Mouse (Mus musculus) liver, embryonic 16.5 days (tissue): ENCODE results near the gene Mrpl12. TPM values are rescaled to one million over a fixed set of nuclear protein-coding genes. Genes with fewer than 3 reads are reported as not detected.

Experiments used
- ATAC-seq: fragments of 200-750 bp; cut with Nextera tagmentation; 2 replicates; pipeline ENCODE4 v1.8.0; 2017; ENCODE audit warnings: low read depth, mild to moderate bottlenecking, moderate number of reproducible peaks, moderate library complexity
- H3K27ac ChIP-seq: fragments of 300-500 bp; sonication (generic); 2 replicates; pipeline ENCODE4 v1.5.1; 2014; ENCODE audit warnings: mild to moderate bottlenecking, low read length
- H3K27me3 ChIP-seq: fragments of 300-500 bp; sonication (generic); 2 replicates; pipeline ENCODE4 v1.6.1; 2014; ENCODE audit warnings: low read depth, low read length, mixed read lengths; ENCODE audit not compliant: control insufficient read depth, insufficient read depth
- H3K36me3 ChIP-seq: fragments of 300-500 bp; sonication (generic); 2 replicates; pipeline ENCODE4 v1.6.1; 2014; ENCODE audit warnings: mild to moderate bottlenecking; ENCODE audit not compliant: control insufficient read depth, insufficient read depth
- H3K4me1 ChIP-seq: fragments of 300-500 bp; sonication (generic); 2 replicates; pipeline ENCODE4 v1.6.1; 2014; ENCODE audit warnings: low read depth, low read length, mixed read lengths; ENCODE audit not compliant: control insufficient read depth
- H3K4me2 ChIP-seq: fragments of 300-500 bp; sonication (generic); 2 replicates; pipeline ENCODE4 v1.6.1; 2014; ENCODE audit warnings: low read depth, low read length, mixed read lengths
- H3K4me3 ChIP-seq: fragments of 300-500 bp; sonication (generic); 2 replicates; pipeline ENCODE4 v1.5.1; 2014; ENCODE audit warnings: low read depth, mild to moderate bottlenecking, low read length
- H3K9ac ChIP-seq: fragments of 300-500 bp; sonication (generic); 2 replicates; pipeline ENCODE4 v1.6.1; 2014; ENCODE audit warnings: low read depth, low read length
- H3K9me3 ChIP-seq: fragments of 300-500 bp; sonication (generic); replicated peaks from 2 replicates; pipeline ENCODE4 v1.6.1; 2016; ENCODE audit warnings: low read length; ENCODE audit not compliant: control insufficient read depth
- WGBS: fragments of 180-500 bp; shearing (Covaris S2); extraction: QIAGEN DNeasy Blood & Tissue Kit; methylation state at CpG from one replicate; pipeline ENCODE4 v1.1.7; 2014; ENCODE audit not compliant: insufficient replicate concordance; 5-methylcytosine and 5-hydroxymethylcytosine counted together
- polyA plus RNA-seq: library from polyadenylated mRNA; unstranded; fragments of >200 nt; fragmentation: Nextera tagmentation; extraction: Ambion mirVana; gene quantifications from 2 replicates; pipeline ENCODE4 v1.2.1, GENCODE M21; 2015

Mrpl12 gene
- polyA plus RNA-seq, 1 experiment from 2014 or later, result 83.1 TPM

- peaks cover 48% of the 10 kb centered on the region for H3K4me1 ChIP-seq
- H3K4me3 ChIP-seq, result no peak overlapping the region
- 30% methylated on average over 4 of the region's 4 CpGs for WGBS
- no peaks in the 10 kb centered on the region for H3K9me3 ChIP-seq
- H3K27ac ChIP-seq, result peak overlapping the region; percentile 89
- 0 out of 2 replicates have a peak overlapping the region, but pooled peaks have one; percentile 98 for H3K4me2 ChIP-seq
- no peak for ATAC-seq
- H3K27me3 ChIP-seq, result no peaks in the 10 kb centered on the region
- H3K36me3 ChIP-seq, result peaks cover 15% of the 10 kb centered on the region
- H3K9ac ChIP-seq, result no peak overlapping the region; the same call in 1 of the 2 replicates
Observed at GRCm38 (mm10) chr11:120490291-120491046, 6.1 kb downstream of the Mrpl12 start.

- peaks cover 41% of the 10 kb centered on the region for H3K4me1 ChIP-seq
- peak within 1 kb of the TSS; percentile 89 for H3K27ac ChIP-seq
- H3K4me3 ChIP-seq, result peak within 1 kb of the TSS; percentile 93
- no peaks in the 10 kb centered on the region for H3K9me3 ChIP-seq
- peak within 1 kb of the TSS; percentile 93 for H3K9ac ChIP-seq
- H3K4me2 ChIP-seq, result peak within 1 kb of the TSS; percentile 98
- H3K36me3 ChIP-seq, result peaks cover 19% of the 10 kb centered on the region
- H3K27me3 ChIP-seq, result no peaks in the 10 kb centered on the region
- WGBS, result 0% methylated on average over 35 of the region's 35 CpGs
- ATAC-seq, result peak; percentile 84
Observed at GRCm38 (mm10) chr11:120491317-120492023, 7.1 kb downstream of the Mrpl12 start, which contains the start of gene Slc25a10. TSS of gene Slc25a10 (plus strand) at chr11:120491840.

- Histone ChIP-seq H3K27ac (peak overlapping the region; percentile 89), H3K4me1 (peaks cover 35% of the 10 kb centered on the region), H3K36me3 (peaks cover 17% of the 10 kb centered on the region), H3K4me3 (peak overlapping the region; percentile 93), H3K9me3 (no peaks in the 10 kb centered on the region), H3K27me3 (no peaks in the 10 kb centered on the region), H3K9ac (peak overlapping the region; percentile 93), H3K4me2 (peak overlapping the region; percentile 98)
- WGBS, result under 1% methylated on average over 47 of the region's 48 CpGs
- peak; percentile 50 for ATAC-seq
Observed at GRCm38 (mm10) chr11:120492024-120492877, 7.8 kb downstream of the Mrpl12 start.

- Histone ChIP-seq H3K4me3 (peak overlapping the region; percentile 93), H3K4me2 (peak overlapping the region; percentile 98), H3K4me1 (peaks cover 35% of the 10 kb centered on the region), H3K9me3 (no peaks in the 10 kb centered on the region), H3K27me3 (no peaks in the 10 kb centered on the region), H3K27ac (peak overlapping the region; percentile 89), H3K9ac (peak overlapping the region; percentile 93), H3K36me3 (peaks cover 14% of the 10 kb centered on the region)
- WGBS, result 35% methylated on average over 3 of the region's 3 CpGs
- no peak for ATAC-seq
Observed at GRCm38 (mm10) chr11:120492878-120493203, 8.4 kb downstream of the Mrpl12 start.

- Histone ChIP-seq H3K27me3 (no peaks in the 10 kb centered on the region), H3K4me1 (peaks cover 35% of the 10 kb centered on the region), H3K4me2 (peak overlapping the region; percentile 98), H3K4me3 (peak overlapping the region; percentile 93), H3K27ac (peak overlapping the region; percentile 89), H3K36me3 (peaks cover 16% of the 10 kb centered on the region), H3K9me3 (no peaks in the 10 kb centered on the region), H3K9ac (peak overlapping the region; percentile 93; the same call in 1 of the 2 replicates)
- no peak for ATAC-seq
- WGBS, result 71% methylated on average over 3 of the region's 3 CpGs
Observed at GRCm38 (mm10) chr11:120493351-120493750, 8.9 kb downstream of the Mrpl12 start.

GRCm38 (mm10) chr11:120493911-120494310 lies 9.5 kb downstream of the Mrpl12 start:
- H3K4me2 ChIP-seq, result 0 out of 2 replicates have a peak overlapping the region, but pooled peaks have one; percentile 98
- 68% methylated on average over 3 of the region's 3 CpGs for WGBS
- H3K4me1 ChIP-seq, result peaks cover 35% of the 10 kb centered on the region
- ATAC-seq, result no peak
- H3K9me3 ChIP-seq, result no peaks in the 10 kb centered on the region
- no peak overlapping the region for H3K4me3 ChIP-seq
- no peak overlapping the region for H3K9ac ChIP-seq
- no peak overlapping the region for H3K27ac ChIP-seq
- peaks cover 17% of the 10 kb centered on the region for H3K36me3 ChIP-seq
- H3K27me3 ChIP-seq, result no peaks in the 10 kb centered on the region

GRCm38 (mm10) chr11:120497436-120497835 lies 13.0 kb downstream of the Mrpl12 start:
- H3K36me3 ChIP-seq, result peaks cover 17% of the 10 kb centered on the region
- no peak for ATAC-seq
- no peak overlapping the region for H3K4me2 ChIP-seq
- no peak overlapping the region for H3K27ac ChIP-seq
- H3K4me1 ChIP-seq, result peaks cover 20% of the 10 kb centered on the region
- no peaks in the 10 kb centered on the region for H3K27me3 ChIP-seq
- WGBS, result 85% methylated on average over 3 of the region's 3 CpGs
- H3K9ac ChIP-seq, result no peak overlapping the region
- no peak overlapping the region for H3K4me3 ChIP-seq
- no peaks in the 10 kb centered on the region for H3K9me3 ChIP-seq

- H3K36me3 ChIP-seq, result peaks cover 17% of the 10 kb centered on the region
- H3K4me3 ChIP-seq, result no peak overlapping the region
- no peaks in the 10 kb centered on the region for H3K9me3 ChIP-seq
- no peak overlapping the region for H3K9ac ChIP-seq
- no peak for ATAC-seq
- no peak overlapping the region for H3K4me2 ChIP-seq
- H3K27me3 ChIP-seq, result no peaks in the 10 kb centered on the region
- WGBS, result 83% methylated on average over 12 of the region's 12 CpGs
- H3K4me1 ChIP-seq, result peaks cover 12% of the 10 kb centered on the region
- H3K27ac ChIP-seq, result no peak overlapping the region
Observed at GRCm38 (mm10) chr11:120498226-120498625, 13.8 kb downstream of the Mrpl12 start.
